Mouse (Mus musculus) adrenal gland, adult 2 months (tissue): ENCODE measurements around the gene Fbxw2. TPM values are rescaled to one million over a fixed set of nuclear protein-coding genes. Genes with fewer than 3 reads are reported as not detected.
"Not testable (repeated sequence)": the region's sequence is repeated elsewhere in the genome, so short reads cannot be mapped to it uniquely, and the experiment has no call there.

Source experiments
- DNase-seq: peaks from one replicate; pipeline ENCODE4 v3.0.0; 2021
- polyA plus RNA-seq: library from polyadenylated mRNA; depleted of rRNA; stranded (reverse); fragments of >200 nt; gene quantifications from 2 replicates; pipeline ENCODE4 v1.2.3, GENCODE M21; 2012
- total RNA-seq, 2 experiments: library from RNA; stranded (reverse); gene quantifications; 2 replicates each; pipeline ENCODE4 v1.2.3; 2021

Fbxw2 gene
- total and polyA plus RNA-seq, 3 experiments, result 30.9 to 70.1 (median 58.1) TPM

- DNase-seq, result no peak
Observed at GRCm38 (mm10) chr2:34812706-34813105, 13.4 kb downstream of the Fbxw2 start.

GRCm38 (mm10) chr2:34810775-34811174 is 15.3 kb downstream of the Fbxw2 start:
- no peak for DNase-seq

- DNase-seq, result no peak
Observed at GRCm38 (mm10) chr2:34809568-34809967, 16.5 kb downstream of the Fbxw2 start.

GRCm38 (mm10) chr2:34808057-34808456 is 18.1 kb downstream of the Fbxw2 start:
- no peak for DNase-seq

- DNase-seq, result no peak
Observed at GRCm38 (mm10) chr2:34805364-34805950, 20.7 kb downstream of the Fbxw2 start.

GRCm38 (mm10) chr2:34804815-34805214 is 21.3 kb downstream of the Fbxw2 start:
- no peak for DNase-seq

GRCm38 (mm10) chr2:34804172-34804571 is 21.9 kb downstream of the Fbxw2 start:
- no peak for DNase-seq

GRCm38 (mm10) chr2:34803746-34804145 is 22.4 kb downstream of the Fbxw2 start:
- no peak for DNase-seq

- DNase-seq, result peak; percentile 65
Observed at GRCm38 (mm10) chr2:34802565-34803245, 23.4 kb downstream of the Fbxw2 start.

- peak; percentile 97 for DNase-seq
Observed at GRCm38 (mm10) chr2:34801516-34802482, 24.3 kb downstream of the Fbxw2 start.

- no peak for DNase-seq
Observed at GRCm38 (mm10) chr2:34800371-34800770, 25.7 kb downstream of the Fbxw2 start.

GRCm38 (mm10) chr2:34799357-34800256 is 26.5 kb downstream of the Fbxw2 start, which contains the start of gene Rabepk:
TSS of gene Rabepk (minus strand) at chr2:34799912.
- peak; percentile 92 for DNase-seq

GRCm38 (mm10) chr2:34795426-34795825 is 30.7 kb downstream of the Fbxw2 start:
- DNase-seq, result no peak

- no peak for DNase-seq
Observed at GRCm38 (mm10) chr2:34794511-34794910, 31.6 kb downstream of the Fbxw2 start.

- not testable (repeated sequence) for DNase-seq
Observed at GRCm38 (mm10) chr2:34792543-34792942, 33.6 kb downstream of the Fbxw2 start.

GRCm38 (mm10) chr2:34790282-34790681 is 35.8 kb downstream of the Fbxw2 start:
- no peak for DNase-seq

- peak; percentile 49 for DNase-seq
Observed at GRCm38 (mm10) chr2:34784085-34784484, 42.0 kb downstream of the Fbxw2 start.

GRCm38 (mm10) chr2:34783064-34784020 is 42.8 kb downstream of the Fbxw2 start:
- DNase-seq, result no peak

GRCm38 (mm10) chr2:34777237-34777868 is 48.8 kb downstream of the Fbxw2 start:
- no peak for DNase-seq

GRCm38 (mm10) chr2:34774493-34774892 is 51.6 kb downstream of the Fbxw2 start:
- DNase-seq, result no peak
